Mouse (Mus musculus) mouse embryonic stem cell (cell line): Measurements from ENCODE around the gene Lyl1.

Experiments
- in situ Hi-C, 2 experiments: fragments of 300-500 bp; cut with MboI; formaldehyde crosslinking; loops; 1 replicate in 1 of 2; 3 replicates in 1 of 2; pipeline ENCODE4 v1.14.3; 2019 to 2020; ENCODE audit warnings: low sequenced_read_pairs in 2 of 2, low pct_unique_long_range_greater_than_20kb in 1 of 2, mixed read lengths in 1 of 2; ENCODE audit not compliant: unreplicated experiment in 1 of 2

Gene Lyl1

GRCm38 (mm10) chr8:84700941-84701911 lies at the start of gene Lyl1:
TSS of gene Lyl1 (plus strand) at chr8:84701457.
- in situ Hi-C loops = loop anchor here in 1 of 2 experiments (5.0 kb wide), 1 partner anchor 116 kb away; no protein-coding TSS in a partner anchor

DNA sequence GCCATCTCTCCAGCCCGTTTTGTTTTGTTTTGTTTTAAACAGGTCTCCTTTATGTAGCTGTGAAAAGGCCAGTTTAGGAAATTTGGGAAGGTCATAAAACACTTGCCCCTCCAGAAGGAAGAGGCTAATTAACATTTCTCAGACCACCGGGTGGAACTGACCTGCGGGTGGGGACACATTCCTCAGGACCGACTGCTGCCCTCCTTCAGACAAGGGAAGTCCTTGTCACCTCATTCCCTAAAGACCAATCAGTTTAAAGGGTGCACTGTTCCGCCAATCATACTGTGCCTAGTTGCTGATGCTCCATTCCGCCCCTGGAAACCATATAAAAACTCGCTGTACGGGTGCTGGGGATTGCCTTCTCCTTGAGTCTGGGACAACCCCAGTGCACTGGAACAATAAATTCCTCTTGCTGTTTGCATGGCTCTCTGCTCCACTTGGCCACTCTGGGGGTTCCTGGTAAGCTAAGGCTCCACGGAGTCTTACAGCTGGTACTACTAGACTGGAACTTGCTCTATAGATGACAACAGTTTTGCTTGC lies 48.1 kb upstream of the Lyl1 start:
- in situ Hi-C loops = no loop called here

DNA sequence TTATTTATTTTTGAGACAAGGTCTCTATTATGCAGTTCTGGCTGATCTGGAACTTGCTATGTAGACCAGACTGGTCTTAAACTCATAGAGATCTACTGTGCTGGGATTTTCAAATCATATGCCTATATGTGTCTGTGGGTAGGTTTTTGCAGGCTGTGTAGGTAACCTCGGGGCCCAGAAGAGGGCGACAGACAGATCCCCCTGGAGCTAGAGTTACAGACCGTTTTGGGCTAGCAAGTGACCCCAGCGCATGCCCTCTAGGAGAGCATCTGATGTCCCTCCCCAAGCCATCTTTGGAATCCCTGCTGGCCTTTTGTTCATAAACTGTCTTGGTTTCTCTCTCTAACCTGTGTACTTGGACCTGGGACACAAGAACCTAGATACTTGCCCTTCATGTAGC lies 46.7 kb upstream of the Lyl1 start:
- in situ Hi-C loops = no loop called here

GRCm38 (mm10) chr8:84655336-84656190 lies 45.7 kb upstream of the Lyl1 start:
- in situ Hi-C loops = no loop called here

- in situ Hi-C loops = no loop called here
These were observed 45.1 kb upstream of the Lyl1 start for GRCm38 (mm10) chr8:84656191-84656525.

- in situ Hi-C loops = no loop called here
These were observed 44.6 kb upstream of the Lyl1 start for GRCm38 (mm10) chr8:84656641-84657126.

DNA sequence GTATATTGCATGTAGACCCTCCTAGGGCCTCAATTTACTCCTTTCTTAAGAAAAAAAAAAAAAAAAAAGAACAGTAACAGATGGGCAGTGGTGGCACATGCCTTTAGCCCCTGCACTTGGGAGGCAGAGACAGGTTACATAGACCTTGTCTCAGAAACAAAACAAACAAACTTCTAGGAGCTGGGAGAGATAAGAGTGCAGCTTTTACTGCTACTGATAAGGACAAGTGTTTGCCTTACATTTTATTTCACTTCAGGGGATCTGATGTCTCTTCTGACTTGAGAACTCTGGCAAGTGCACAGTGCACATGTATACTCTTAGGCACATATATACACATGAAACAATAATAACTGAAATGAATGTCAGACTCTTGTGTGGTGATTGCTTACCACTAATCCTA lies 44.1 kb upstream of the Lyl1 start:
- in situ Hi-C loops = no loop called here

DNA sequence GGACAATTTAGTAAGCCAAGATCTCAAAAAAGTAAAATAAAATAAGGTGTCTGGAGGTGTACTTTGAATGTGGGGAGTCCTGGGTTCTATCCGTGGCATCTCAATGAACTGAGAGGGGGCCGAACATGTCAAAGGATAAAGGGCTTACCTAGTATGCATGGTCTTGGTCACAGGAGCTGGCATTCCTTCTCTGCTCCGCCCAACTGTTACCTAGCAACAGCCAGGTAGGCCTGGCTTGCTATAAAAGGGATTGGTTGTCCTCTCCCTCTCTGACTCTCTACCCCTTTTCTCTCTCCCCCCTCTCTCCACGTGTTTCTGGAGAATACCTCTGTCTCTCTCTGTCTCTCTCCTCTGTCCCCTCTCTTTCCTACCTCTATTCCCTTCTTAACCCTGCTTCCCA lies 43.6 kb upstream of the Lyl1 start:
- in situ Hi-C loops = no loop called here

GRCm38 (mm10) chr8:84658951-84659350 lies 42.3 kb upstream of the Lyl1 start:
- in situ Hi-C loops = no loop called here

GRCm38 (mm10) chr8:84659936-84660818 lies 41.1 kb upstream of the Lyl1 start:
- in situ Hi-C loops = no loop called here

DNA sequence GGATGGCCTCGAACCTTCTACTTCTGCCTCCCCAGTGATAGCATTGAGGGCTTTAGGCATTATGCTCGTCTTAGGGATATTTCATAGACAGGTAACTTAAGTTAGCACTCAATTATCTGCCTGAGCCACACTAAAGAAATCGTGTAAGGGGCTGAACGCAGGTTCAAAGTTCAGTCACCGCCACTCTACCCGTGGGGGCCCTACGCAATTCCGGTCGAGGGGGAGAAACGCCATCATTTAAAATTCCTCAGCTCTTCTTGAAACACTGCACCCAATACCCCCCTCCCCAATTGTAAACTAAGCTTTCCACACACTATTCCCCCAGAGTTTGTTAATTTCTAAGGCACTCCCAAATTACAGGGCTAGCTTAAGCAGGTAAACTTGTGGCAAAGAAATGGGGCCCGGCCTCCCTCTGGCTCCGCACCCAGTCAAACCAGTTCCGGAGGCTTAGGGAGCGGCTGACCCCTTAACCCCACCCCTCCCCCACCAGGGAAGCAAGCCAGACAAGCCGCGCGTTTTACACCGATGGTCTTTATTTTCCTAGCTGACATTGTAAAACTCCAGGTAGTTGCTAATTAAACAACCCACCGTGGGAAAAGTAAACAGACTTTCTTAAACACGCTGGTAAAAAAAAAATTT lies 40.3 kb upstream of the Lyl1 start:
- in situ Hi-C loops = no loop called here

DNA sequence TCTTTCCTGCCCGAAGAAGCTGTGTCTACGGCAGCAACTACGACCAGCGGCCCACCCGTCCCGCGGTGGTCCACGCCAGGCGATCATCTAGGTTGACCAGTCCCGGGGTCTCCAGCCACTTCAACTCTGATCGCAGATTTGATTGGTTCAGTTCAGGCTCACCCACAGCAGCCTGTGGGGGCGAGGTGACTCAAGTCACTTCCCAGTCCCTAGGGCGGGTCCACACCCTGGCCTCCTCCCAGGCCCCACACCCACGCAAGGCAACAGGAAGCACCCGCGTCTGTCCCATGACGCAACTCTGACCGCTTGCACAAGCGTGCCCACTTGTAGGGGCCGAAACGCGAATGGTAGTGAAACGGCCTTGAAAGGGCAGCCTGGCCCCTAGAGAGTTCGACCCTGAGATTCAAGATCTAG lies 39.8 kb upstream of the Lyl1 start:
- in situ Hi-C loops = no loop called here

DNA sequence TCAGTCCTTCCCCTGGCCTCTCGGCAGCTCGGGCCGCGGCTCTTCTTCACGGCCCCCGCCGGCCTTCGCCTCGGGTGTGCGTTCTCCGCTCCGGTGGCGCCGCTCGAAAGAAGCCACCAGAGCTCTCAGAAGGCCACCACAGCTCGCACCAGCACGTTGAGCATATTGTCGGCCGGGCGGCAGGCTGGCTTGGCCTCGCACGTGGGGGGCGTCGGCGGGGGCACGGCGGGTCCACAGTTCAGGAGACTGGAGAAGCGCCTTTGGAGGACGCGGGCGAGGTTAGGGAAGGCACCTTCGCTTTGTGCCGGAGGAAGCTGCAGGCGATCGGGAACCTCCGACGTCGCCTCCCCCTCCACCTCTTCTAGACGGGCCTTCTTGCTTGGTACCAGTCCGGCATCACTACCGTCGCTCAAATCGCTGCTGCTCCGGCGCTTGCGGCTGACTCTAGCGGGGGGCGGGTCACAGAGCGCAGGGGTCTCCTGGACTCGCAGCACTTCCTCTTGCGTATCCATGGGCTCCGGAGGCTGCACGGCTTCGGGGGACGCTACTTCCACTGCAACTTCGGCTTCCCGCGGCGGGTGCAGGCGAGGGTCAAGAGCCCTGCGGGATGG lies 39.2 kb upstream of the Lyl1 start:
- in situ Hi-C loops = no loop called here

GRCm38 (mm10) chr8:84662581-84663065 lies 38.6 kb upstream of the Lyl1 start, which contains the start of gene Ier2:
TSS of gene Ier2 (minus strand) at chr8:84662852.
- in situ Hi-C loops = no loop called here

GRCm38 (mm10) chr8:84663483-84664327 lies 37.6 kb upstream of the Lyl1 start:
- in situ Hi-C loops = no loop called here
